Mouse (Mus musculus) ovary, postnatal 10 days (tissue): ENCODE measurements around the gene Antxrl.

Source experiments
- DNase-seq: peaks from one replicate; pipeline ENCODE4 v3.0.0; 2022; ENCODE audit warnings: low spot score

Antxrl gene

GRCm38 (mm10) chr14:34103855-34104254 lies 51.3 kb downstream of the Antxrl start:
- no peak for DNase-seq

- peak; percentile 49 for DNase-seq
These were observed 52.4 kb downstream of the Antxrl start for GRCm38 (mm10) chr14:34104892-34105291.

- no peak for DNase-seq
These were observed 54.0 kb downstream of the Antxrl start for GRCm38 (mm10) chr14:34106389-34107062.

GRCm38 (mm10) chr14:34107594-34107993 lies 55.1 kb downstream of the Antxrl start:
- DNase-seq: no peak

- DNase-seq: no peak
These were observed 61.8 kb downstream of the Antxrl start for GRCm38 (mm10) chr14:34114311-34114710.

GRCm38 (mm10) chr14:34119046-34119723 lies 66.7 kb downstream of the Antxrl start:
- DNase-seq: no peak

GRCm38 (mm10) chr14:34120016-34120910 lies 67.8 kb downstream of the Antxrl start:
- no peak for DNase-seq

- DNase-seq: no peak
These were observed 68.4 kb downstream of the Antxrl start for GRCm38 (mm10) chr14:34120923-34121351.

- no peak for DNase-seq
These were observed 69.2 kb downstream of the Antxrl start for GRCm38 (mm10) chr14:34121691-34122090.
